Mouse (Mus musculus) CH12.LX (cell line): ENCODE results near the gene Tmem216.

Experiments
- BHLHE40 ChIP-seq: IDR thresholded peaks from 2 replicates; pipeline ENCODE4 v1.6.1; 2011; ENCODE audit warnings: mild to moderate bottlenecking, low read depth, low read length, improper control_type of control experiment
- CHD1 ChIP-seq: IDR thresholded peaks from 2 replicates; pipeline ENCODE4 v1.6.1; 2012; ENCODE audit warnings: low read depth, low read length, improper control_type of control experiment, inconsistent platforms
- CTCF ChIP-seq, 2 experiments: IDR thresholded peaks in 1 of 2; conservative IDR thresholded peaks in 1 of 2; 2 replicates each; pipeline ENCODE4 v1.5.1; 2011 to 2012; ENCODE audit warnings: low read depth in 2 of 2, low read length in 2 of 2, improper control_type of control experiment in 1 of 2, inconsistent platforms in 1 of 2, mild to moderate bottlenecking in 1 of 2, moderate library complexity in 1 of 2
- E2F4 ChIP-seq: IDR thresholded peaks from 2 replicates; pipeline ENCODE4 v1.6.1; 2011; ENCODE audit warnings: low read depth, low read length, improper control_type of control experiment; ENCODE audit not compliant: insufficient replicate concordance
- EP300 ChIP-seq: IDR thresholded peaks from 2 replicates; pipeline ENCODE4 v1.6.1; 2011; ENCODE audit warnings: low read length, improper control_type of control experiment
- HCFC1 ChIP-seq: IDR thresholded peaks from 2 replicates; pipeline ENCODE4 v1.6.1; 2012; ENCODE audit warnings: low read depth, mild to moderate bottlenecking, inconsistent platforms, low read length, improper control_type of control experiment
- MAFK ChIP-seq: IDR thresholded peaks from 2 replicates; pipeline ENCODE4 v1.6.1; 2011; ENCODE audit warnings: low read length, improper control_type of control experiment; ENCODE audit not compliant: insufficient replicate concordance
- MEF2A ChIP-seq: IDR thresholded peaks from 2 replicates; pipeline ENCODE4 v1.6.1; 2014; ENCODE audit warnings: low read depth, mild to moderate bottlenecking, inconsistent platforms, low read length, improper control_type of control experiment, borderline replicate concordance
- MYC ChIP-seq: IDR thresholded peaks from 2 replicates; pipeline ENCODE4 v1.6.1; 2011; ENCODE audit warnings: low read depth, mild to moderate bottlenecking, improper control_type of control experiment, low read length
- PAX5 ChIP-seq: IDR thresholded peaks from 2 replicates; pipeline ENCODE4 v1.6.1; 2012; ENCODE audit warnings: low read length, inconsistent platforms, mixed read lengths
- SMC3 ChIP-seq: IDR thresholded peaks from 2 replicates; pipeline ENCODE4 v1.6.1; 2011; ENCODE audit warnings: low read depth, low read length, improper control_type of control experiment
- ZC3H11A ChIP-seq: IDR thresholded peaks from 2 replicates; pipeline ENCODE4 v1.6.1; 2012; ENCODE audit warnings: low read depth, mild to moderate bottlenecking, inconsistent platforms, low read length, improper control_type of control experiment
- ZNF384 ChIP-seq: IDR thresholded peaks from 2 replicates; pipeline ENCODE4 v1.6.1; 2012; ENCODE audit warnings: low read depth, low read length, improper control_type of control experiment, inconsistent platforms

- TF ChIP-seq BHLHE40 (peak; percentile 65), EP300 (peak; percentile 96), SMC3 (no peak), MEF2A (peak; percentile 98), CTCF (conservative IDR thresholded peaks at IDR 0.05 in 1 of 2, IDR thresholded peaks at IDR 0.05 in 1 of 2; ENCODE audit: low read depth in 2 of 2, low read length in 2 of 2) (no peak), ZNF384 (no peak; the same call in 1 of the 2 replicates), CHD1 (no peak), ZC3H11A (no peak), MAFK (peak; percentile 77), HCFC1 (no peak), MYC (peak; percentile 67; the same call in 1 of the 2 replicates), PAX5 (no peak), E2F4 (no peak)
These were observed 24.7 kb upstream of the Tmem216 start for GRCm38 (mm10) chr19:10580761-10581160.
